Mouse (Mus musculus) MEL (cell line): ENCODE data around the gene Rtf1. TPM values are rescaled to one million over a fixed set of nuclear protein-coding genes. Genes with fewer than 3 reads are reported as not detected.

ENCODE experiments used
- DNase-seq: peaks from one replicate; pipeline ENCODE4 v3.0.0; 2011; ENCODE audit warnings: low read depth, low spot score
- H3K27ac ChIP-seq: 2 replicates; pipeline ENCODE4 v1.5.1; 2012; ENCODE audit warnings: low read depth, mild to moderate bottlenecking, control low read depth, low read length, moderate library complexity; ENCODE audit not compliant: control insufficient read depth
- H3K27me3 ChIP-seq, 2 experiments: fragments of 150-350 bp in 1 of 2; sonication (generic) in 1 of 2; 2 replicates each; pipeline ENCODE4 v1.6.1; 2012; ENCODE audit warnings: low read length in 2 of 2, mild to moderate bottlenecking in 2 of 2, improper control_type of control experiment in 1 of 2, moderate library complexity in 1 of 2; ENCODE audit not compliant: insufficient read depth in 2 of 2, control insufficient read depth in 1 of 2
- H3K36me3 ChIP-seq, 2 experiments: 2 replicates each; pipeline ENCODE4 v1.6.1; 2012 to 2014; ENCODE audit warnings: low read length in 2 of 2, improper control_type of control experiment in 1 of 2, inconsistent platforms in 1 of 2, mild to moderate bottlenecking in 1 of 2; ENCODE audit not compliant: insufficient read depth in 2 of 2, control insufficient read depth in 1 of 2
- H3K4me1 ChIP-seq, 2 experiments: fragments of 150-350 bp in 1 of 2; sonication (generic) in 1 of 2; 2 replicates each; pipeline ENCODE4 v1.6.1; 2012; ENCODE audit warnings: low read length in 2 of 2, improper control_type of control experiment in 1 of 2, mild to moderate bottlenecking in 1 of 2; ENCODE audit not compliant: insufficient read depth in 2 of 2, control insufficient read depth in 1 of 2
- H3K4me3 ChIP-seq, 2 experiments: fragments of 150-350 bp in 1 of 2; sonication (generic) in 1 of 2; 2 replicates each; pipeline ENCODE4 v1.5.1; 2012; ENCODE audit warnings: low read depth in 2 of 2, low read length in 2 of 2, mild to moderate bottlenecking in 2 of 2, moderate library complexity in 2 of 2, control low read depth in 1 of 2, improper control_type of control experiment in 1 of 2; ENCODE audit not compliant: control insufficient read depth in 1 of 2, insufficient read depth in 1 of 2
- H3K79me2 ChIP-seq: 2 replicates; pipeline ENCODE4 v1.6.1; 2012; ENCODE audit warnings: mild to moderate bottlenecking, low read length, moderate library complexity; ENCODE audit not compliant: control insufficient read depth, poor library complexity, insufficient read depth
- H3K9ac ChIP-seq: 2 replicates; pipeline ENCODE4 v1.6.1; 2012; ENCODE audit warnings: low read depth, mild to moderate bottlenecking, control low read depth, low read length, moderate library complexity; ENCODE audit not compliant: control insufficient read depth, poor library complexity, severe bottlenecking
- H3K9me3 ChIP-seq: fragments of 150-350 bp; sonication (generic); replicated peaks from 2 replicates; pipeline ENCODE4 v1.6.1; 2012; ENCODE audit warnings: mild to moderate bottlenecking, low read length, improper control_type of control experiment, moderate library complexity; ENCODE audit not compliant: insufficient read depth
- CHD1 ChIP-seq: IDR thresholded peaks from 2 replicates; pipeline ENCODE4 v1.6.1; 2012; ENCODE audit warnings: low read depth, mild to moderate bottlenecking, inconsistent platforms, low read length, improper control_type of control experiment
- CHD2 ChIP-seq: IDR thresholded peaks from 2 replicates; pipeline ENCODE4 v1.6.1; 2011; ENCODE audit warnings: low read length, improper control_type of control experiment
- CTCF ChIP-seq, 3 experiments: IDR thresholded peaks in 2 of 3; conservative IDR thresholded peaks in 1 of 3; 2 replicates each; pipeline ENCODE4 v1.5.1; 2011 to 2012; ENCODE audit warnings: low read length in 3 of 3, low read depth in 2 of 3, mild to moderate bottlenecking in 2 of 3, improper control_type of control experiment in 1 of 3, inconsistent platforms in 1 of 3, mixed read lengths in 1 of 3, moderate library complexity in 1 of 3; ENCODE audit not compliant: control insufficient read depth in 1 of 3, insufficient read depth in 1 of 3, poor library complexity in 1 of 3, severe bottlenecking in 1 of 3
- ELF1 ChIP-seq: IDR thresholded peaks from 2 replicates; pipeline ENCODE4 v1.6.1; 2014; ENCODE audit warnings: low read depth, mild to moderate bottlenecking, inconsistent platforms, low read length, improper control_type of control experiment, moderate library complexity
- ETS1 ChIP-seq: IDR thresholded peaks from 2 replicates; pipeline ENCODE4 v1.6.1; 2012; ENCODE audit warnings: low read depth, mild to moderate bottlenecking, inconsistent platforms, low read length, improper control_type of control experiment, moderate library complexity
- GATA1 ChIP-seq: IDR thresholded peaks from 2 replicates; pipeline ENCODE4 v1.6.1; 2011; ENCODE audit warnings: low read depth, low read length, improper control_type of control experiment
- JUND ChIP-seq: IDR thresholded peaks from 2 replicates; pipeline ENCODE4 v1.6.1; 2011; ENCODE audit warnings: low read depth, mild to moderate bottlenecking, improper control_type of control experiment, low read length
- MAX ChIP-seq: IDR thresholded peaks from 2 replicates; pipeline ENCODE4 v1.6.1; 2011; ENCODE audit warnings: low read length, improper control_type of control experiment
- MEF2A ChIP-seq: IDR thresholded peaks from 2 replicates; pipeline ENCODE4 v1.6.1; 2014; ENCODE audit warnings: low read depth, mild to moderate bottlenecking, inconsistent platforms, low read length, improper control_type of control experiment; ENCODE audit not compliant: poor library complexity, insufficient replicate concordance, severe bottlenecking; ENCODE audit errors: extremely low read depth
- MYB ChIP-seq: IDR thresholded peaks from 2 replicates; pipeline ENCODE4 v1.6.1; 2011; ENCODE audit warnings: mild to moderate bottlenecking, low read depth, low read length, improper control_type of control experiment
- MYC ChIP-seq: IDR thresholded peaks from 2 replicates; pipeline ENCODE4 v1.6.1; 2011; ENCODE audit warnings: low read depth, mild to moderate bottlenecking, low read length, improper control_type of control experiment, moderate library complexity
- NELFE ChIP-seq: IDR thresholded peaks from 2 replicates; pipeline ENCODE4 v1.6.1; 2011; ENCODE audit warnings: low read depth, low read length, improper control_type of control experiment
- NRF1 ChIP-seq: IDR thresholded peaks from 2 replicates; pipeline ENCODE4 v1.6.1; 2014; ENCODE audit warnings: low read depth, mild to moderate bottlenecking, inconsistent platforms, low read length, improper control_type of control experiment, moderate library complexity; ENCODE audit not compliant: poor library complexity, insufficient read depth, severe bottlenecking
- POLR2A ChIP-seq, 2 experiments: IDR thresholded peaks; 2 replicates each; pipeline ENCODE4 v1.6.1; 2011 to 2012; ENCODE audit warnings: low read length in 2 of 2, mild to moderate bottlenecking in 2 of 2, control low read depth in 1 of 2, improper control_type of control experiment in 1 of 2, low read depth in 1 of 2, moderate library complexity in 1 of 2; ENCODE audit not compliant: control insufficient read depth in 1 of 2, insufficient read depth in 1 of 2, poor library complexity in 1 of 2
- POLR2AphosphoS5 ChIP-seq: IDR thresholded peaks from 2 replicates; pipeline ENCODE4 v1.6.1; 2012; ENCODE audit warnings: low read depth, borderline replicate concordance, mild to moderate bottlenecking, inconsistent platforms, low read length, moderate library complexity, mixed read lengths
- RAD21 ChIP-seq: IDR thresholded peaks from 2 replicates; pipeline ENCODE4 v1.6.1; 2011; ENCODE audit warnings: mild to moderate bottlenecking, low read depth, low read length, improper control_type of control experiment
- SIN3A ChIP-seq: IDR thresholded peaks from 2 replicates; pipeline ENCODE4 v1.6.1; 2012; ENCODE audit warnings: low read length, improper control_type of control experiment, inconsistent platforms
- TAL1 ChIP-seq: IDR thresholded peaks from 2 replicates; pipeline ENCODE4 v1.6.1; 2012; ENCODE audit warnings: mild to moderate bottlenecking, inconsistent platforms, low read length, moderate library complexity, mixed read lengths
- TCF12 ChIP-seq: IDR thresholded peaks from 2 replicates; pipeline ENCODE4 v1.6.1; 2014; ENCODE audit warnings: low read depth, mild to moderate bottlenecking, inconsistent platforms, low read length, improper control_type of control experiment, moderate library complexity
- UBTF ChIP-seq: IDR thresholded peaks from 2 replicates; pipeline ENCODE4 v1.6.1; 2012; ENCODE audit warnings: low read depth, mild to moderate bottlenecking, inconsistent platforms, low read length, improper control_type of control experiment, moderate library complexity, borderline replicate concordance; ENCODE audit not compliant: insufficient read depth
- USF1 ChIP-seq: IDR thresholded peaks from 2 replicates; pipeline ENCODE4 v1.6.1; 2014; ENCODE audit warnings: low read depth, mild to moderate bottlenecking, inconsistent platforms, low read length, improper control_type of control experiment, moderate library complexity
- USF2 ChIP-seq, 2 experiments: IDR thresholded peaks; 2 replicates each; pipeline ENCODE4 v1.6.1; 2011 to 2012; ENCODE audit warnings: improper control_type of control experiment in 2 of 2, low read length in 2 of 2, borderline replicate concordance in 1 of 2, inconsistent platforms in 1 of 2, low read depth in 1 of 2, mild to moderate bottlenecking in 1 of 2; ENCODE audit not compliant: insufficient read depth in 1 of 2
- ZMIZ1 ChIP-seq: IDR thresholded peaks from 2 replicates; pipeline ENCODE4 v1.6.1; 2012; ENCODE audit warnings: low read depth, mild to moderate bottlenecking, inconsistent platforms, low read length, improper control_type of control experiment, moderate library complexity
- polyA plus RNA-seq, 2 experiments: library from polyadenylated mRNA; stranded (reverse) in 1 of 2; unstranded in 1 of 2; fragments of >175 nt in 1 of 2; fragments of >200 nt in 1 of 2; gene quantifications; 2 replicates each; pipeline versions ENCODE4 v1.2.1 to v1.2.4; 2012; ENCODE audit warnings: low replicate concordance in 2 of 2, low read depth in 1 of 2; ENCODE audit not compliant: insufficient read length in 2 of 2, insufficient read depth in 1 of 2, missing spikeins in 1 of 2
- total RNA-seq: library from RNA; depleted of rRNA; stranded (reverse); fragments of 300-350 nt; gene quantifications from 2 replicates; pipeline ENCODE4 v1.2.3, GENCODE M21; 2012

The Rtf1 gene
- total and polyA plus RNA-seq, 3 experiments: 10.6 to 46.0 TPM; not detected in 1

DNA sequence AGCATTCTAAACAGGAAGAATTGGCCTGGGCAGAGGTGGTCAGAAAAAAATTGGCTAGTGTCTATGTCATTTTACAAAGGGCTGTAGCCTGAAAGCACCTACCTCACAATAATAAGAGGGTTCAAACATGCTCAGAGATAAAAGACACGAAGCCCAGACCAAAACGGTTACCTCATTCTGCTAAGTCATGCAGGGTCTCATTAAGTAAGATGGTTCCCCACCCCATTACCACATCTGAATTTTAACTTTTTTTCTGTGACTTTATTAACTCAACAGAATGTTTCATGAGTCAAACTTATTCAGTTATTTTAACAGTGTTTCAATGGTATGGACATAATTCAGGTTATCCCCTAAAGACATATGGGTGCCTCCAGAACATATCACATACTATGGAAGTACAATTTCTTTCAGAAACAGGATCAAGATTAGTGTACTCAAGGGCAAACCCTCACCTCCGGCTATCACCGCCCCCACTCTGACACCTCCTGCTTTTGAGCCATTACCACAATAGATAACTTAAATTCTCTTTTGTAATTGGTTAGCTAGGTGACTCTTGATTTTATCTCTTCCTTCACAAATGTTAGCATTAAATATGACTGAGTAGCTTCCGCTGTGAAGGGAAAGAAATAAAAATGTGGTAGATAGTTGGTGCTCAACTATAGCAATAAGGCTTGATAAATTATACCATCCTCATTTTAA, 33.5 kb upstream of the Rtf1 start (continued):
- TF ChIP-seq USF1 (no peak), CTCF (IDR thresholded peaks at IDR 0.05 in 2 of 3, conservative IDR thresholded peaks at IDR 0.05 in 1 of 3; ENCODE audit: control insufficient read depth in 1 of 3, insufficient read depth in 1 of 3, low read depth in 2 of 3, low read length in 3 of 3, poor library complexity in 1 of 3, severe bottlenecking in 1 of 3) (no peak)

DNA sequence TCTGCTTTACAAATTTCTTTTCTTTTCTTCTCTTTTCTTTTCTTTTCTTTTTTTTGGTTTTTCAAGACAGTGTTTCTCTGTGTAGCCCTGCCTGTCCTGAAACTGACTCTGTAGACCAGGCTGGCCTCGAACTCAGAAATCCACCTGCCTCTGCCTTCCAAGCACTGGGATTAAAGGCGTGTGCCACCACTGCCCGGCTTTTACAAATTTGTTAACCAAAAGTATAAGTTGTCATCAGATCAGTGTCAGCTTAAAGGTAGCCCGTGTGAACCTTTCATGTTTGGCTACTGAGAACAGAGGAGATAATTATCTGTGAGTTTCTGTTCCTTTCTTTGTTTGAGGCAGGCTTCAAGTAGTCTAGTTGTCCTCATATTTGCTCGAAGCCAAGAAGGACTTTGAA, 30.6 kb upstream of the Rtf1 start:
- no peaks in the 10 kb centered on the region for H3K9me3 ChIP-seq
- H3K9ac ChIP-seq: no peak overlapping the region
- TF ChIP-seq USF2 (IDR thresholded peaks at IDR 0.05; ENCODE audit: borderline replicate concordance in 1 of 2, insufficient read depth in 1 of 2, low read depth in 1 of 2, low read length in 2 of 2) (no peak), MYC (no peak), MEF2A (no peak), SIN3A (no peak), JUND (no peak), NRF1 (no peak), USF1 (no peak), ZMIZ1 (no peak), MAX (no peak), MYB (no peak), ELF1 (no peak)
- H3K4me1 ChIP-seq: peaks cover 9 to 17% of the 10 kb centered on the region in 2 experiments
- peaks cover 10 to 25% of the 10 kb centered on the region in 2 experiments for H3K36me3 ChIP-seq
- no peaks in the 10 kb centered on the region for H3K79me2 ChIP-seq
- no peaks in the 10 kb centered on the region for H3K27me3 ChIP-seq
- H3K4me3 ChIP-seq: no peak overlapping the region
- no peak for DNase-seq
- no peak overlapping the region for H3K27ac ChIP-seq

DNA sequence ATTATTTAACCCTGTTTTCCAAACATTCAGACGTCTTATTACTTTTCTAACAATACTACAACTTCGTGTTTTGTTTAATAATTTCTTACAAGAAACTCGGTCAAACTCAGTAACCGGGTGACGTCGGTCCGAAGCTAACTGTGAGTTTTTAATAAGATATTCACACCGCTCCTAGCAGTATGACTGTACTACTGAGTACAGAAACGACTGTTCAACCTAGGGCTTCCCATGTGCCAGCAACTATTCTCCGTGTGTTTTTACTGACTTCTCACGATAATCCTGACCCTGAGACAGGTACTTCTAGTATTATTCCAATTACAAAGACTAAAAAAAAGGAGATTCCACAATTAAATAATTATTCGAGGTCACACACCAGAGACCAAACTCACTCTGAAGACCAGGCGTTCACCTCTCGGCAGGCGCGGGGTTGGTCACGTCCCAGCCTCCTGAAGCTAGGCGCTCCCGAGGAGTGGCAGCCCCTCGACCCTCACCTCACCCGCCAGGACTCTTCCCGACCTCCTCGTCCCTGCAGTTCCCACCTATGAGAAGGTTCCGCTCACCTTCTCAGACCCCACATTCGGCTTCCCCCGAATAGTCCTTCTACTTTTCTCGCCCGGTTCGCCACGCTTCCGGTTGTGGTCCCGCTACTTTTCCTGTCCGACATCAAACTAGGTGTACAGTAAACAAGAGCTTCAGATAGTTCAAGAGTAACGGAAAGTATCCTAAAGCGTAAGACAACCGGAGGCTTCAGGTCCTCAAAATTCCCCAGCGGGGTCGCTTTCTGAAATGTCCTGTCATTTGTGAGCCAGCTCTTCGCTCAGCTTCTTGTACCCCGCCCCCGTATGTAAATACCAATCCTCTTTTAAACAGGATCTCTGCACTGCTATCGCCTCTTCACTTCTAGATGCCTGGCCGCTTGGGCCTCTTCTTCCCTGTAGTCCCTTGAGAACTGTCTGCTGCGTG, 12.4 kb upstream of the Rtf1 start, which contains the start of gene Ndufaf1:
Gene Ndufaf1 (minus strand): TSS at position 608 of the 963 bp plus-strand sequence.
- Histone ChIP-seq H3K79me2 (peaks cover 19% of the 10 kb centered on the region), H3K4me1 (peaks cover 3 to 5% of the 10 kb centered on the region in 2 experiments; a peak in 2 of 4 replicates), H3K27ac (peak within 1 kb of the TSS; percentile 86), H3K27me3 (no peaks in the 10 kb centered on the region), H3K9me3 (no peaks in the 10 kb centered on the region), H3K36me3 (peaks cover 0 to 5% of the 10 kb centered on the region in 2 experiments; a peak in 2 of 4 replicates), H3K9ac (peak within 1 kb of the TSS; percentile 94), H3K4me3 (peak within 1 kb of the TSS; percentile 74 to 98)
- DNase-seq: peak; percentile 96
- TF ChIP-seq MYB: peak; percentile 73; the same call in 1 of the 2 replicates
- TF ChIP-seq RAD21: no peak
- TF ChIP-seq NELFE: peak; percentile 82
- TF ChIP-seq MAX: peak; percentile 55; the same call in 1 of the 2 replicates
- 0 out of 2 replicates have a peak, but pooled peaks have one; percentile 15 for TF ChIP-seq NRF1
- no peak for TF ChIP-seq CHD2
- no peak for TF ChIP-seq CHD1
- TF ChIP-seq TAL1: no peak
- peak; percentile 36; the same call in 1 of the 2 replicates for TF ChIP-seq GATA1
- peak; percentile 87 for TF ChIP-seq TCF12
- no peak for TF ChIP-seq POLR2AphosphoS5
- TF ChIP-seq POLR2A (IDR thresholded peaks at IDR 0.05; ENCODE audit: control insufficient read depth in 1 of 2, insufficient read depth in 1 of 2, low read depth in 1 of 2, low read length in 2 of 2, poor library complexity in 1 of 2): peak; percentile 80 to 88
- TF ChIP-seq MEF2A: no peak
- TF ChIP-seq ELF1: peak; percentile 86
- no peak for TF ChIP-seq UBTF
- peak; percentile 69; the same call in 1 of the 2 replicates for TF ChIP-seq ETS1
- no peak for TF ChIP-seq USF2 (IDR thresholded peaks at IDR 0.05; ENCODE audit: borderline replicate concordance in 1 of 2, insufficient read depth in 1 of 2, low read depth in 1 of 2, low read length in 2 of 2)
